Mouse (Mus musculus): ENCODE results near the gene Dscaml1. TPM values are rescaled to one million over a fixed set of nuclear protein-coding genes. Genes with fewer than 3 reads are reported as not detected.

The Dscaml1 gene
- polyA plus RNA-seq, 1 experiment from 2014 or later: 10.8 TPM

GRCm38 (mm10) chr9:45783249-45784069 lies 357.0 kb downstream of the Dscaml1 start:
- ATAC-seq: peak; percentile 50; the same call in 1 of the 2 replicates
- peak overlapping the region; percentile 75 for H3K27ac ChIP-seq (ENCODE audit: low read depth, low read length)

GRCm38 (mm10) chr9:45787071-45787470 lies 360.6 kb downstream of the Dscaml1 start:
- peaks cover 9% of the 10 kb centered on the region for H3K4me1 ChIP-seq (ENCODE audit: control insufficient read depth, insufficient read depth, low read depth, low read length)
- H3K36me3 ChIP-seq (ENCODE audit: control insufficient read depth, insufficient read depth, low read length): 0 out of 2 replicates have a peak, but pooled peaks cover 2% of the 10 kb centered on the region
- H3K9me3 ChIP-seq (ENCODE audit: control insufficient read depth, low read length): no peaks in the 10 kb centered on the region
- H3K4me2 ChIP-seq (ENCODE audit: low read length): no peak overlapping the region
- H3K27ac ChIP-seq (ENCODE audit: low read depth, low read length): no peak overlapping the region
- WGBS: 87% methylated on average over 8 of the region's 8 CpGs
- no peaks in the 10 kb centered on the region for H3K27me3 ChIP-seq (replicated peaks; ENCODE audit: control insufficient read depth, insufficient read depth, low read length)
- H3K4me3 ChIP-seq (ENCODE audit: low read length): no peak overlapping the region
- H3K9ac ChIP-seq (ENCODE audit: low read depth, low read length): no peak overlapping the region
- ATAC-seq: no peak

More at GRCm38 (mm10) chr9:45783249-45784069, 357.0 kb downstream of the Dscaml1 start:
- Histone ChIP-seq H3K4me1 (ENCODE audit: control insufficient read depth, insufficient read depth, low read depth, low read length) (peaks cover 9% of the 10 kb centered on the region), H3K4me2 (ENCODE audit: low read length) (no peak overlapping the region), H3K4me3 (ENCODE audit: low read length) (no peak overlapping the region), H3K36me3 (ENCODE audit: control insufficient read depth, insufficient read depth, low read length) (no peaks in the 10 kb centered on the region), H3K9ac (ENCODE audit: low read depth, low read length) (no peak overlapping the region), H3K9me3 (ENCODE audit: control insufficient read depth, low read length) (no peaks in the 10 kb centered on the region), H3K27me3 (replicated peaks; ENCODE audit: control insufficient read depth, insufficient read depth, low read length) (no peaks in the 10 kb centered on the region)
- WGBS: 62% methylated on average over 12 of the region's 12 CpGs

GRCm38 (mm10) chr9:45787547-45787946 lies 361.1 kb downstream of the Dscaml1 start:
- Histone ChIP-seq H3K9me3 (ENCODE audit: control insufficient read depth, low read length) (no peaks in the 10 kb centered on the region), H3K27me3 (replicated peaks; ENCODE audit: control insufficient read depth, insufficient read depth, low read length) (no peaks in the 10 kb centered on the region), H3K9ac (ENCODE audit: low read depth, low read length) (no peak overlapping the region), H3K36me3 (ENCODE audit: control insufficient read depth, insufficient read depth, low read length) (0 out of 2 replicates have a peak, but pooled peaks cover 2% of the 10 kb centered on the region), H3K4me2 (ENCODE audit: low read length) (no peak overlapping the region), H3K27ac (ENCODE audit: low read depth, low read length) (no peak overlapping the region), H3K4me3 (ENCODE audit: low read length) (no peak overlapping the region), H3K4me1 (ENCODE audit: control insufficient read depth, insufficient read depth, low read depth, low read length) (peaks cover 11% of the 10 kb centered on the region)
- ATAC-seq: no peak
- WGBS: 84% methylated on average over 6 of the region's 6 CpGs

- Histone ChIP-seq H3K4me1 (ENCODE audit: control insufficient read depth, insufficient read depth, low read depth, low read length) (peaks cover 6% of the 10 kb centered on the region), H3K9ac (ENCODE audit: low read depth, low read length) (peak overlapping the region; percentile 15; the same call in 1 of the 2 replicates), H3K27ac (ENCODE audit: low read depth, low read length) (no peak overlapping the region), H3K4me2 (ENCODE audit: low read length) (no peak overlapping the region), H3K9me3 (ENCODE audit: control insufficient read depth, low read length) (no peaks in the 10 kb centered on the region), H3K27me3 (replicated peaks; ENCODE audit: control insufficient read depth, insufficient read depth, low read length) (no peaks in the 10 kb centered on the region), H3K36me3 (ENCODE audit: control insufficient read depth, insufficient read depth, low read length) (0 out of 2 replicates have a peak, but pooled peaks cover 2% of the 10 kb centered on the region), H3K4me3 (ENCODE audit: low read length) (no peak overlapping the region)
- 47% methylated on average over 4 of the region's 5 CpGs for WGBS
- ATAC-seq: no peak
Measured at GRCm38 (mm10) chr9:45788405-45788804, 362.0 kb downstream of the Dscaml1 start.

GRCm38 (mm10) chr9:45791456-45792142 lies 365.2 kb downstream of the Dscaml1 start:
- no peak for ATAC-seq
- H3K27ac ChIP-seq (ENCODE audit: low read depth, low read length): 0 out of 2 replicates have a peak overlapping the region, but pooled peaks have one; percentile 25
- peaks cover 9% of the 10 kb centered on the region; the same call in 1 of the 2 replicates for H3K4me1 ChIP-seq (ENCODE audit: control insufficient read depth, insufficient read depth, low read depth, low read length)
- no peak overlapping the region for H3K4me3 ChIP-seq (ENCODE audit: low read length)
- WGBS: 64% methylated on average over 8 of the region's 8 CpGs
- no peak overlapping the region for H3K4me2 ChIP-seq (ENCODE audit: low read length)
- H3K36me3 ChIP-seq (ENCODE audit: control insufficient read depth, insufficient read depth, low read length): 0 out of 2 replicates have a peak, but pooled peaks cover 2% of the 10 kb centered on the region
- no peak overlapping the region for H3K9ac ChIP-seq (ENCODE audit: low read depth, low read length)
- H3K9me3 ChIP-seq (ENCODE audit: control insufficient read depth, low read length): no peaks in the 10 kb centered on the region
- no peaks in the 10 kb centered on the region for H3K27me3 ChIP-seq (replicated peaks; ENCODE audit: control insufficient read depth, insufficient read depth, low read length)

GRCm38 (mm10) chr9:45792235-45792634 lies 365.8 kb downstream of the Dscaml1 start:
- H3K27me3 ChIP-seq (replicated peaks; ENCODE audit: control insufficient read depth, insufficient read depth, low read length): no peaks in the 10 kb centered on the region
- peaks cover 9% of the 10 kb centered on the region; the same call in 1 of the 2 replicates for H3K4me1 ChIP-seq (ENCODE audit: control insufficient read depth, insufficient read depth, low read depth, low read length)
- H3K4me2 ChIP-seq (ENCODE audit: low read length): no peak overlapping the region
- H3K4me3 ChIP-seq (ENCODE audit: low read length): no peak overlapping the region
- H3K9ac ChIP-seq (ENCODE audit: low read depth, low read length): 0 out of 2 replicates have a peak overlapping the region, but pooled peaks have one; percentile 6
- WGBS: 61% methylated on average over 1 of the region's 1 CpGs
- peak overlapping the region; percentile 13 for H3K27ac ChIP-seq (ENCODE audit: low read depth, low read length)
- H3K36me3 ChIP-seq (ENCODE audit: control insufficient read depth, insufficient read depth, low read length): 0 out of 2 replicates have a peak, but pooled peaks cover 2% of the 10 kb centered on the region
- no peaks in the 10 kb centered on the region for H3K9me3 ChIP-seq (ENCODE audit: control insufficient read depth, low read length)
- peak; percentile 74 for ATAC-seq

- H3K36me3 ChIP-seq (ENCODE audit: control insufficient read depth, insufficient read depth, low read length): 0 out of 2 replicates have a peak, but pooled peaks cover 2% of the 10 kb centered on the region
- H3K4me1 ChIP-seq (ENCODE audit: control insufficient read depth, insufficient read depth, low read depth, low read length): peaks cover 17% of the 10 kb centered on the region
- ATAC-seq: no peak
- no peaks in the 10 kb centered on the region for H3K27me3 ChIP-seq (replicated peaks; ENCODE audit: control insufficient read depth, insufficient read depth, low read length)
- H3K4me2 ChIP-seq (ENCODE audit: low read length): no peak overlapping the region
- 75% methylated on average over 6 of the region's 6 CpGs for WGBS
- H3K27ac ChIP-seq (ENCODE audit: low read depth, low read length): peak overlapping the region; percentile 54
- no peaks in the 10 kb centered on the region for H3K9me3 ChIP-seq (ENCODE audit: control insufficient read depth, low read length)
- H3K9ac ChIP-seq (ENCODE audit: low read depth, low read length): peak overlapping the region; percentile 43; the same call in 1 of the 2 replicates
- no peak overlapping the region for H3K4me3 ChIP-seq (ENCODE audit: low read length)
Measured at GRCm38 (mm10) chr9:45793697-45794096, 367.3 kb downstream of the Dscaml1 start.

- Histone ChIP-seq H3K27ac (ENCODE audit: low read depth, low read length) (no peak overlapping the region), H3K9me3 (ENCODE audit: control insufficient read depth, low read length) (no peaks in the 10 kb centered on the region), H3K36me3 (ENCODE audit: control insufficient read depth, insufficient read depth, low read length) (0 out of 2 replicates have a peak, but pooled peaks cover 2% of the 10 kb centered on the region), H3K4me3 (ENCODE audit: low read length) (no peak overlapping the region), H3K27me3 (replicated peaks; ENCODE audit: control insufficient read depth, insufficient read depth, low read length) (no peaks in the 10 kb centered on the region), H3K9ac (ENCODE audit: low read depth, low read length) (no peak overlapping the region), H3K4me1 (ENCODE audit: control insufficient read depth, insufficient read depth, low read depth, low read length) (peaks cover 21% of the 10 kb centered on the region), H3K4me2 (ENCODE audit: low read length) (no peak overlapping the region)
- WGBS: 81% methylated on average over 5 of the region's 5 CpGs
- no peak for ATAC-seq
Measured at GRCm38 (mm10) chr9:45795722-45796121, 369.3 kb downstream of the Dscaml1 start.

- H3K4me1 ChIP-seq (ENCODE audit: control insufficient read depth, insufficient read depth, low read depth, low read length): peaks cover 21% of the 10 kb centered on the region
- H3K27ac ChIP-seq (ENCODE audit: low read depth, low read length): no peak overlapping the region
- no peak for ATAC-seq
- H3K9ac ChIP-seq (ENCODE audit: low read depth, low read length): no peak overlapping the region
- WGBS: 70% methylated on average over 3 of the region's 3 CpGs
- H3K9me3 ChIP-seq (ENCODE audit: control insufficient read depth, low read length): no peaks in the 10 kb centered on the region
- no peak overlapping the region for H3K4me3 ChIP-seq (ENCODE audit: low read length)
- H3K36me3 ChIP-seq (ENCODE audit: control insufficient read depth, insufficient read depth, low read length): no peaks in the 10 kb centered on the region
- H3K4me2 ChIP-seq (ENCODE audit: low read length): no peak overlapping the region
- H3K27me3 ChIP-seq (replicated peaks; ENCODE audit: control insufficient read depth, insufficient read depth, low read length): no peaks in the 10 kb centered on the region
Measured at GRCm38 (mm10) chr9:45797271-45797670, 370.8 kb downstream of the Dscaml1 start.

All from hindbrain, embryonic 16.5 days (tissue).